Mouse (Mus musculus) spleen, embryonic (tissue): ENCODE results near the gene Adam4.
"Not testable (repeated sequence)": the region's sequence is repeated elsewhere in the genome, so short reads cannot be mapped to it uniquely, and the experiment has no call there.

ENCODE experiments used
- CTCF ChIA-PET: fragments of 350-600 bp; sonication (Branson Sonifier 250); formaldehyde crosslinking; loops from one replicate; lab custom pipeline; 2022; lab: Charles Lee

Adam4 gene

DNA sequence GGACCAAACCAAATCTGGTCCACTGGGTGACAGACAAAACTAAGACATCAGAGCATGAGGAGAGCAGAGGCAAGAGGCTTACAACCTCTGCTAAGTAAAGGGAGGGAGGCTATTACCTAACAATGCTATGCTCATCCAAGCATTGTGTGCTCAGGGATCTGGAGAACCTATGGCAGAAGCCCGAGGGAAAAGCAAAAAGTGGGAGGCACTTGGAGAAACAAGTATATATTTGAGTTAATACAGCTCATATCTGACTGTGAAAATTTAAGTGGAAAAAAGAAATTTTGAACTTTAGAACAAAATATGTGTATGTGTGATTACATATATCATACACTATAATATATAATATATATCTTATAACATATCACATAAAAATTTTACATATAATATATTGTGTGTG lies at the start of gene Adam4:
Gene Adam4, minus strand, starts transcription at position 101 of the 400 bp plus-strand sequence.
- CTCF ChIA-PET = no interaction called here

DNA sequence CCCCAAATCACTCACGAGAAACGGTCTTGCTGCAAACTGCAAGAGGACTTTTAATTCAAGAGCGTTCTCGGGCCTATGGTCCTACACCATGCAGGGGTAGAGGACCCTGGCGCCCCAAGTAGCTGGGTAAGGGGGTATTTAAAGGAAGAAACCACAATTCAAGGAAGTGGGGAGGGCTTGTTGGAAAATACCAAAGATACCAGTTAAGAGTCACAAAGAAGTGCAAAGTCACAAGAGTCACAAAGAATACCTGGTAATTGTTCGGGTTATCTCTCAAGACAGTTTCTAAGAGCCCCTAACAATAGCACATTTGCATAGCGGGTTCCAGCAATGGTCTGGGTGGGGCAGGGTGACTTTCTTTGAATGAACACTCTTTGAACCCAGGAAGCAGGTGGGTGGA lies 37.3 kb upstream of the Adam4 start:
- CTCF ChIA-PET = interaction anchor here (0.7 kb wide), 1 partner anchor 298 kb away, joined by 3 read pairs; no protein-coding TSS in a partner anchor

DNA sequence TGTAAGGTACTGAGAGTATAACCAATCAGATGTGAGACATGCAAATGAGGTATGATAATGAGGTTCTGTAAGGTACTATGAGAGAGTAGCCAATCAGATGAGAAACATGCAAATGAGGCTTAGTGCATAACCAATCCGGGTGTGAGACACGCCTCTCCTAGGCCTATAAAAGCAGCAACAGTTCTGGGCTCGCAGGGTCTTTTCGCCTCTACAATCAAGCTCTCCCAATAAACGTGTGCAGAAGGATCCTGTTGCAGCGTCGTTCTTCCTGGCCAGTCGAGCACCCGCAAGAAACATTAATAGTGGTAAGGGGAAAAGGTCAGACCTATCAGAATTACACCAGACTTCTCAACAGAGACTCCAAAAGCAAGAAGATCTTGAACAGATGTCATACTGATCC lies 17.2 kb upstream of the Adam4 start:
- CTCF ChIA-PET = not testable (repeated sequence)

DNA sequence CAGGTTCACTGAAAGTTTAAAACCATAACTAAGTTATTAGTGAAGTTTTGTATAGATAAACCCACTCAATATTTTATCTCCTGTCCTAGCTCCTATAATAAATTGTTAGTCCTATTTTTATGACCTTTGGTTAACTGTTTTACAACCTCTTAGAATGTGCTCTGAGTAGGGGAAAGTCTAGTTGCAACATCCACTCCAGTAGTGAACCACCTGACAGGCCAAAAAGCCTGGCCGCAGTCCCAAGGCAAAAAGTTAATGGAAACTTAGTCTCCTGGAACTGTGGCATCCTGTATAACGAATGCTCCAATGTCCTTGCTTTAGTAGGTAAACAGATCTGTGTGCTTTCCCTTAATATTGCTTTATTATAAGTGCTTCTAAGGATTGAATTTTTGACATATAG lies 13.0 kb upstream of the Adam4 start:
- CTCF ChIA-PET = not testable (repeated sequence)

DNA sequence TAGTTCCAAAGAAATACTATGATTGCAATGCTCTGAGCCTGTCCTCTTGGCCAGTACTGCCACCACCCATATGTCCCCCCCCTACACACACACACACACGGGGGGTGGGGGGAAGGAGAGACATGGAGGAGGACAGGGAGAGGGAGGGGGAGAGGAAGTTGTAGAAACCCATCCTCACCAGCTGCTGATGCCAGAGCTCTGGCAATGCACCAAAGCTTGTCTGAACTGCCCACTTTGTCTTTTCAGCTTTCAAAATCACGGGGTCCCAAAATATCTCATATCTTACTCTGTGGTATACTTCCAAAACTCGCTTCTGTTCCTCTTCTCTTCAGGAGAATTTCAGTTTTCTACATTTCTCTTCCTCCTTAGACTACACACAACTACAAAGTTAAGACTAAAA lies 8.5 kb downstream of the Adam4 start:
- CTCF ChIA-PET = no interaction called here

DNA sequence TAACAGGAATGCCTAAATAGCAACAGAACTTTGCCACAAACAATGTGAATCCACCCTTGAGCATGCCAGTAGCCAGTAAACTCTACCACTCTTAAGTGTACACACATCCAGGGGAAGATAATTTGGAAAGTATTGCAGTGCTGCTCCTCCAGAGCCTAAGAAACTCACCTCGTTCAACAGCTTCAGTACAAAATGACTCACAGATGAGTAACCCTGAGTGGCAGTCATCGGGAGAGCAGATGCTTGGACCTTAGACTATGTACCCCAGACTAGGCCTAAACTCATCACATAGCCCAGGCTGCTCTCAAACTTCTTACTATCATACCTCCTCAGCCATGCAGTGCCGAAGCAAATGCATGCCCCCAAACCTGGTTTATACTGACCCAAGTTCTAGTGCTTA lies 12.8 kb downstream of the Adam4 start:
- CTCF ChIA-PET = no interaction called here

DNA sequence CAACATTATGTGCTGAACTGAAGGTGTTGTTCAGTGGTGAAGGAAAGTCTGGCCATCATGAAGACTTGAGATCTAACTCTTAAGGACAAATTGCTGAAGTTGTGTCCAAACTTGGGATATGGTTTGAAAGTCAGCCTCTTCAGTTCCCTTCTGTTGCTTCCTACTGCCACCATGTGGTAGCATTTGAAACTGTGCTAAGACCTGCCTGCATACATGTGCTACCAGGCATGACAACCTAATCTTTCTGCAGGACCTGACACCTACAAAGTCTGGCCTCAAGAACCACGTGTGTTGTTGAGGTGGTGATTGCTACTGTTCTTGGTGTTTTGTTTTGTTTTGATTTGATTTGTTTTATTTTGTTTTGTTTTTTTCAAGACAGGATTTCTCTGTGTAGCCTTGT lies 19.6 kb downstream of the Adam4 start:
- CTCF ChIA-PET = no interaction called here

DNA sequence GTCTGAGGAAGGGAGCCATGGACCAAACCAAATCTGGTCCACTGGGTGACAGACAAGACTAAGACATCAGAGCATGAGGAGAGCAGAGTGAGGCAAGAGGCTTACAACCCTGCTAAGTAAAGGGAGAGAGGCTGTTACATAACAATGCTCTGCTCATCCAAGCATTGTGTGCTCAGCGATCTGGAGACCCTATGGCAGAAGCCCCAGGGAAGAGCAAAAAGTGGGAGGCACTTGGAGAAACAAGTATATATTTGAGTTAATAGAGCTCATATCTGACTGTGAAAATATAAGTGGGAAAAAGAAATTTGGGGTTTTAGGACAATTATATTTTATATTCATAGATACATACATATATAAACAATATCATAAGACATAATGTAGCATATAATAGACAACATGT lies 42.4 kb downstream of the Adam4 start, which contains the start of gene Gm4787:
Gene Gm4787, minus strand, starts transcription at position 101 of the 400 bp plus-strand sequence.
- CTCF ChIA-PET = not testable (repeated sequence)
